Mouse (Mus musculus): Measurements from ENCODE around the gene Acot10. TPM values are rescaled to one million over a fixed set of nuclear protein-coding genes. Genes with fewer than 3 reads are reported as not detected.
"Not testable (repeated sequence)": the region's sequence is repeated elsewhere in the genome, so short reads cannot be mapped to it uniquely, and the experiment has no call there.

Gene Acot10
- not detected for total RNA-seq (2021)
- long read RNA-seq, experiment 1: 0 reads
- long read RNA-seq, experiment 2: 0 reads

DNA sequence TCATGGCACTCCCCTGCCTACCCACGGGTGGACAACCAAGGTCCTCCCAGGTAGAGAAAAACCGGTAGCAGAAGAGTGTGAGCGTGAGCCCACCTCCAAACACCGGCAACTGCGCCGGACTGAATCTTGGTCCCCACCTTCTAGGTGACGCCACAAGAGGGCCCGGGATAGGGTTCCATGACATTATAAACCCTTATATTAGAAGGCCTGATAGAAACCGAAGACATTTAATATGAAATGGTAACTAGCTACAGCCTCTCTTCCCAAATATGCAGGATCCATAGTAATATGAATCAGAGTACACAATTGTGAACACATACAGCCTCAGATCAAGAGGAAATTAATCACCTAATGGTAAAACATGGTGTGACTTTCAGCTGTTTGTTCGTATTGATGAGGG lies at the start of gene Acot10:
Acot10 (minus strand) TSS at position 101 of the 400 bp plus-strand sequence.
- no peak for DNase-seq (ENCODE audit: low spot score in 2 of 2)

DNA sequence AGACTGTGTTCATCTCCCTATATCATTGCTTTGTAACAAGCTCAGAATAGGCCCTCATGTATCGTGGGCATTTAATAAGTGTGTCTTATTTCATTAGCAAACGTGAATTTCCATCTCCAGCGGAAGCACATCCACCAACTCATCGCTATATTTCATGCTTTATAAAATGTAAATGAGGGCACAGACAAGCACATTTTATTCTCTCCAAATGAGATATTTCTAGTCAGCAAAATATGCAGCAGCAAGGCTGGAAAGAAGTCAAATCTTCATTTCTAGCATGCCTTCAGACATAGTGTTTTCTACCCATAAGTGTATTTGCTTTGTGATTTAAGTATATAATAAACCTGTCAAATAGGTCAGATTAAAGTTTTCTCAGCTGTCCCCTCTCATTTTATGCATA lies 45.3 kb upstream of the Acot10 start:
- DNase-seq (ENCODE audit: low spot score in 2 of 2): no peak

DNA sequence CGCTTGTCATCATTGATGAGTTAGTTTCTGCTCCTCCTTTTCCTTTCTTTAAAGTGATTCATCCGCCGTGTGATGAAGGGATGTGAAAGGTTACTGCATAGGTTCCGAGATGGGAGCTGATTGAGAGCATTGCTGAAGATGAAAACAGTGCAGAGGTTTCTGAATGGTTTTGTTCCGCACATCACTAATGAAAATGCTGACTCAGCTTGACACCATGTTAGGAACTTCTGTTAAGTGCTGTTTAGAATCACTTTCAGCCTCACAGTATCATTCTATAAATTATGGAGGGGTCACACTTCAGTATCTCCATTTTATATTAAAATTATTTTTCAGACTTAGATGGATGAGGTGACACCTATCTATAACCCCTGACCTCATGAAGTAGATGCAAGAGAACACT lies 29.7 kb upstream of the Acot10 start:
- DNase-seq (ENCODE audit: low spot score in 2 of 2): no peak

DNA sequence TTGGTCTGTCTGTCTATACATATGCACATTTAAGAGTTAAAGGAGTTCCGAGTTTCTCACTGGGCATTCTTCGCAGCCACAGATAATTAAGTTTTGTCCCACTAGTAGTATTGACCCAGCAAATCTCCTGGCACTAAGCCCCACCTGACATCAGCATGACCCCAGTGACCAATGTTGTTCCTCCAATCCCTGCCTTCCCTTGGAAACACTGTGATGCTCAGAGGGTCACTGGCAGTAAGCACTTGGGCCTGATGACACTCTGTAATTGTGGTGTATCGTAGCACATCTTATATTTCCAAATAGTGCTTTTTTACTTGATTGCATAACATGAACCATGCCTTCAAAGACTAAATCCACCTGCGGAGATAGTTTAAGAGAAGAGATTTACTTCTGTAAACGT lies 17.6 kb upstream of the Acot10 start:
- no peak for DNase-seq (ENCODE audit: low spot score in 2 of 2)

DNA sequence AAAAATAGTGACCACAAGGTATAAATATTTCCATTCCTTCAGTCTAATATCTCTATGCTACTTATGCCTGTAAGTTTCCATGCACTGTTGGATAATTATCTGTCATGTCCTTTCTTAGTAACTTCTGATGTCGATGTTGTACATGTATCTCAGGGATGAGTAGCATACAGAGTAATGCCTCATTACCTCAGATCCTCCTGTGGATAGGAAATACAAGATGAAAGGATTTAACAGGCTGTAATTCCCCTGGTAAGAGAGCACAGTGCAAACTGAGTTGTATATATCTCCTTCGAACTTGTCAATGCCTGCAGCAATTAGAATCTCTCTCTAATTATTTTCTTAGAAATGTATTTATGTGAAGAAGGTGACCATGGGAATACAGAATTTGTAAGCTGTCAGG lies 16.2 kb upstream of the Acot10 start:
- no peak for DNase-seq (ENCODE audit: low spot score in 2 of 2)

DNA sequence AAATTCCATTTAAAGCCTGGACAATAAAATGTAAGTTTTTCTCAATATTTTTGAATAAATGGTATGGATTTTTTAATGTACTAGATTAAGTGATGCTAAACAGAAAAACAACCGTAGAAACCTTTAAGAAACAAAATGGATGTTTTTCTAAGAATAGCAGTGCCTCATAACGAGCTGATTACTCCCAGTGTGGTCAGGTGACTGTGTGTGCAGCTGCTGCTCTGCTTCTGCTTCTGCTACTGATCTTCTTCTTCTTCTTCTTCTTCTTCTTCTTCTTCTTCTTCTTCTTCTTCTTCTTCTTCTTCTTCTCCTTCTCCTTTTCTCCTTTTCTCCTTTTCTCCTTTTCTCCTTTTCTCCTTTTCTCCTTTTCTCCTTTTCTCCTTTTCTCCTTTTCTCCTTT lies 3.0 kb upstream of the Acot10 start:
- DNase-seq (ENCODE audit: low spot score in 2 of 2): not testable (repeated sequence)

DNA sequence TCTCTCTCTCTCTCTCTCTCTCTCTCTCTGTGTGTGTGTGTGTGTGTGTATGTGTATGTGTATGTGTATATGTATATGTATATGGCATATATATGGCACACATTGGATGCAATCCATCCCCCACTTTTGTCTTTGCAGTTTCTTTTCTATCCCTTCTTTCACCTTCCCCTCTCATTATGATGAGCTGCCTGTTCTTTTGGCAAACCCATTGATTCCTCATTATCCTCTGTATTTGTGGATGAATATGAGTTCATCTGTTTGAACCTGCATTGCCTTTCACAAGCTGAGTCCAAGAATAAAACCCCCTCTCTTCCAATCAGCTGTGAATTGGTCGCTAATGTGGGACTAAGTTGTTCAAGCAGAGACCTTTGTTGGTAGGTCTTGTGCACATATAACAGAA lies 1.4 kb upstream of the Acot10 start:
- DNase-seq (ENCODE audit: low spot score in 2 of 2): no peak

DNA sequence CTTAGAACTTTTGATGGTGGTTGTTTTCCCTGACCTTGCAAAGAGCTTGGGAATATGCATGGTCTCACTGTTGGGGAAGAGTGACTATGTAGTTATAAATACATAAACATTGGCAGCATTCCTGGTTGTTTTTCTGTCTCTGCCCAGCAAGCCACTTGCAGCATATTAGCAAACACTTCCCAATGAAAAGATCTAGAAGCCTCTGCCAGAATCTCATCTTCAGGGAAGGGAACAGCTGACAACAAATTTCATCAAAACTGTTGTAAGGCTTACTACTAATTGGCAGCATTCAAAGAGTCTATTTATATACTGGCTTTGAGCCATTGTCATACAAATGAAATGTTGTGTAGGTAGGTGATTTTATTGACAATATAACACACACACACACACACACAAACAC lies 800 bp upstream of the Acot10 start:
- no peak for DNase-seq (ENCODE audit: low spot score in 2 of 2)

DNA sequence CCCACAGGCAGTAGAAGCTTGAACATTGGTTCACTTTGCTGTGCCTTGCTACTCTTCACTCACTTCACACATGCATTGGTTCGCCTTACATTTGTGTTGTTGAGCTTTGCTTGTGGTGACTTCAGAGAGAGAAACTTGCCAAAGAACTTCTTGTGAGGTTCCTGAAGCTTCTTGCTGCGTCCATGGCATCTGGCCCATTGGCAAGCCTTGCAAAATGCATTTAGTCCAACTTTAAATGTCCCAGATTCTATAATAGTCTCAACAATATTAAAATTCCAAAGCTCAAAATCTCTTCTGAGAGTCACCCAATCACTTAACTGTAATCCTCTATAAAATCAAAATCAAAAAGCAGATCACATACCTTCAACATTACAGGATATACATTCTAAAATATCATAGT lies 6.3 kb downstream of the Acot10 start:
- no peak for DNase-seq (ENCODE audit: low spot score in 2 of 2)

DNA sequence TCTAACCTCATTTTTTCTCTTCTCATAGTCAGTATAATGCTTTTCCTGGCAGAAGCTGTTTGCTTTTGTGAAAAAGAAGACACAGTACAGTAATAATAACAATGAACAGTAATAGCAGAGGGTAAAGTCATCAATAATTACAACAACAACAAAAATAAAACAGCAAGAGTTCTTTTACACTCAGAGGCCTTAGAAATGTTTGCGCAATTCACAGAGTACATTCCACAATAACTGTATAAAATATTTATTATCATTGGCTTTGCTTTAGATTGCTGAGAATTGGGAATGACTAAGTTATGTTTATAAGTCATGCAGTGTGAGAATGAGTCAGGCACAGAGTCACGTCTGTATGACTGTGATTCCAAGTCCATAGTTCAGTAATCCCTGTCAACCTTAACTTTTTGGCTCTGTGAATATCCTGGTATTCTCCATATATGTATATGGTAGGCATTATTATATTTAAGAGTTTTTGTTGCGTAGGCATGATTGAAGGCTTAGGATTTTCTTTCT lies 23.6 kb downstream of the Acot10 start:
- DNase-seq (ENCODE audit: low spot score in 2 of 2): no peak

DNA sequence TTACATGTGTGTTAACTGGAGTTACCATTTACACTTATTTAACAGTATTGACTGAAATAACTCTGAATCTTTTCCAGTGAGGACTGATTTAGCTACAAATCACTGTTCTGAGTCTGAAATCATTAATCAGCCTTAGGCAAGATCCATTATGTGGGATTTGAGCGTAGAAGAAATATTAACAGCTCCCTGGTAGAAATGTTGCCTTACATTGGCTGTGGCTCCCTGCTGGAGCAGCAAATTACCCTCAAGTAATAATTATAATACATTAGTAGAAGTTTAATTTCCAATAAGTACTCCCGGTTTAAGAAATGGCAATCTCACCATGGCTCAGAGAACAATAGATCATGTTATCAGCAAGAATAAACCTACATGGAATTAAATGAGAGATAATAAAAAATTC lies 27.4 kb downstream of the Acot10 start:
- no peak for DNase-seq (ENCODE audit: low spot score in 2 of 2)

DNA sequence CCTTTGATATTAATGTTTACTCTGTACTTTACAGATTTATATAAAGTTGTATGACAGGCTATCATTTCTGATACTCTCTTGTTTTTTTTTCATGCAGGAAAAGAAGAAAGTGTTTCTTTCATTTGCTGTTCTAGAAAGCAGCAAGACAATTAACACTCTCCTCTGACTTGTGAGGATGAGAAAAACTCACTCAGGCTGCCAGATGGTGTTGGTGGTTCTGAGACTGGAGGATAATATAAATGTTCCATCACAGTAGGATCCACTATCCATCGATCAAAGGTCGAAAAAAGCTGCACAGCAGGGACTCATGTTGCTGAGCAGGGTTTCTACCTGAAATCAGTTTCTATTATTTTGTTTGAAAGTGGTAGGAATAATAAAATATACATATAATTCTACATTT lies 32.0 kb downstream of the Acot10 start:
- DNase-seq (ENCODE audit: low spot score in 2 of 2): no peak

Other genes with a start within 250 kb of the Acot10 start
- gene Cdh12, start 217.5 kb downstream of the Acot10 start, total RNA-seq (2021): under 1 TPM; 0.06 to 0.13 TPM